Mouse (Mus musculus): Measurements from ENCODE around the gene Ak5. TPM values are rescaled to one million over a fixed set of nuclear protein-coding genes. Genes with fewer than 3 reads are reported as not detected.

The Ak5 gene
- polyA plus RNA-seq, 1 experiment: 3.3 TPM

DNA sequence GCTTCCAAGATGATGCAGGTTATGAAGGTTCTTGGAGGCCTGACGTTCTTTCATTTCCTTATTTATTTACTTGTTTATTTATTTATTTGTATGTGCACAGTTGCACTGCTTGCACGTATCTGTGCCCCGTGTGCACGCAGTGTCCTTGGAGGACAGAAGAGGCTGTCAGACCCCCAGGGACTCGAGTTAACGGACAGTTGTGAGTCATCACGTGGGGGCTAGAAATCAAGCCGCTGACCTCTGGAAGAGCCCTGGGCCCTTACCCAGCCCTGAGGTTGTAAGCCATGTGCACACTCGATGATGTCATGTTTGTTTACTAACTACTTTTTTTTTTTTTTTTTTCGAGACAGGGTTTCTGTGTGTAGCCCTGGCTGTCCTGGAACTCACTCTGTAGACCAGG, 197.8 kb downstream of the Ak5 start:
- no peaks in the 10 kb centered on the region for H3K27me3 ChIP-seq (replicated peaks; ENCODE audit: control insufficient read depth, insufficient read depth, low read length)
- H3K4me1 ChIP-seq (ENCODE audit: control insufficient read depth, insufficient read depth, low read length): no peaks in the 10 kb centered on the region
- H3K4me3 ChIP-seq (ENCODE audit: insufficient read depth, low read depth, low read length): no peak overlapping the region
- no peak for TF ChIP-seq CTCF (conservative IDR thresholded peaks at IDR 0.05; ENCODE audit: insufficient read depth, insufficient read length, low read depth, low read length)
- TF ChIP-seq POLR2A (IDR thresholded peaks at IDR 0.05; ENCODE audit: low read depth, low read length): no peak
- 73% methylated on average over 10 of the region's 10 CpGs for WGBS
- no peak overlapping the region for H3K27ac ChIP-seq (ENCODE audit: insufficient read depth, low read depth, low read length)
- DNase-seq: no peak
- no peaks in the 10 kb centered on the region for H3K36me3 ChIP-seq (ENCODE audit: control insufficient read depth, insufficient read depth, low read length)

DNA sequence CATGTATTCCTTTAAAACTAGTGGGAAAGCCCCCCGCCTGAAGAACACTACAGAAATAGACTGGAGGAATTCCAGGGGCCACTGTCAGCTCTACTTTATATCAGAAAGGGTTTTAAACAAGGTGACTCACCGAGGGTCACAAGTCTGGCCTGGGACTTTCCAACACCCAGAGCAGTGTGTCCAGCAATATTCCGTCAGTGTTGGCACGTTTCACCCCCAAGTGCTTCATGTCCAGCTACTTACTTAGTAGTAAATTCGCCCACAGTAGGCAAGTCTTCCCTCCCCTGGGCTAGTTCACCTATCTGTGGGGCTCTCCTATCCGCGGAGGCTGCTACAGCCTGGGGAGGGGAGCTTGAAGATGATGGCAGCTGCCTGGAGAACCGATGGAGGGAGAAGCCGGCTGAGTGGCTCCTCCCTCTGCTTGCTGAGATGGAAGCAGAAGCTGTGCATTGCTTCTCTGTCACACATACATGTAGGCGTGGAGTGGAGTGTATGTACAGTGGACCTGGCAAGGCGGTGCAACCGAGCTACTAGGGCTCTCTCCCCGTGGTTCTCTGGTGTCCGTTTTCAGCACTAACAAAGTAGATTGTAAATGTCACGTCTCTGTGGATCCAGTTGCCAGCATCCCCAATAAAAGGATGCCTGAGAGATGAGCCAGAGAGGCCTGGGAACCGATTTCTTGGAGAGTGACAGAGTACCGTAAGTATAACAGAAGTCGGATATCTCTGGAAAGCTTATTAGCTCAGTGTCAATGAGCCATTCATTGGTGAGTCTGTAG, 198.5 kb downstream of the Ak5 start:
- 50% methylated on average over 18 of the region's 18 CpGs for WGBS
- Histone ChIP-seq H3K27me3 (replicated peaks; ENCODE audit: control insufficient read depth, insufficient read depth, low read length) (no peaks in the 10 kb centered on the region), H3K36me3 (ENCODE audit: control insufficient read depth, insufficient read depth, low read length) (no peaks in the 10 kb centered on the region), H3K4me1 (ENCODE audit: control insufficient read depth, insufficient read depth, low read length) (no peaks in the 10 kb centered on the region), H3K4me3 (ENCODE audit: insufficient read depth, low read depth, low read length) (no peak overlapping the region), H3K27ac (ENCODE audit: insufficient read depth, low read depth, low read length) (no peak overlapping the region)
- DNase-seq: no peak
- no peak for TF ChIP-seq CTCF (conservative IDR thresholded peaks at IDR 0.05; ENCODE audit: insufficient read depth, insufficient read length, low read depth, low read length)
- no peak for TF ChIP-seq POLR2A (IDR thresholded peaks at IDR 0.05; ENCODE audit: low read depth, low read length)

DNA sequence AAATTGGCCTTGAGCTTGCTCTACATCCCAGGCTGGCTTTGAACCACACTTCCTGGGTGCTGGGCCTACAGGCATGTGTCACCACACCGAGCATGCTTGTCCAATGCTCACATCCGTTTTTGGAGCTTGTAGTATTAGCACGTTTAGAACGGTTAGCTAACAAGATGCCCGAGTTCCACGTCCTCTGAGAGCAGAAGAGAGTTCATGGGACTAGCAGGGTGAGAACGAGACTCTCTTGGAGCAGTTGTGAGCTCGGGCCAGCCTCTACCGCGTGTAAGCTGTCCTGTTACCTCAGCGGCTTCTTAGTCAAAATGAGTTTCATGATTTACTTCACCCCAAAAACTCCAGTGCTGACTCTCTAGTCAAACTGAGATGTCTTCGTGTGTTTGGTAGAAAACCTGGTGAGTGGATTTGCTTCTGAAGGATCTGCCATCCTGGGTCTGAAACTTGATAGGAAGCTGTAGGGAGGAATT, 199.6 kb downstream of the Ak5 start:
- no peaks in the 10 kb centered on the region for H3K36me3 ChIP-seq (ENCODE audit: control insufficient read depth, insufficient read depth, low read length)
- H3K4me3 ChIP-seq (ENCODE audit: insufficient read depth, low read depth, low read length): no peak overlapping the region
- WGBS: 63% methylated on average over 12 of the region's 12 CpGs
- no peak for TF ChIP-seq POLR2A (IDR thresholded peaks at IDR 0.05; ENCODE audit: low read depth, low read length)
- TF ChIP-seq CTCF (conservative IDR thresholded peaks at IDR 0.05; ENCODE audit: insufficient read depth, insufficient read length, low read depth, low read length): no peak
- no peak overlapping the region for H3K27ac ChIP-seq (ENCODE audit: insufficient read depth, low read depth, low read length)
- no peaks in the 10 kb centered on the region for H3K4me1 ChIP-seq (ENCODE audit: control insufficient read depth, insufficient read depth, low read length)
- no peak for DNase-seq
- no peaks in the 10 kb centered on the region for H3K27me3 ChIP-seq (replicated peaks; ENCODE audit: control insufficient read depth, insufficient read depth, low read length)

DNA sequence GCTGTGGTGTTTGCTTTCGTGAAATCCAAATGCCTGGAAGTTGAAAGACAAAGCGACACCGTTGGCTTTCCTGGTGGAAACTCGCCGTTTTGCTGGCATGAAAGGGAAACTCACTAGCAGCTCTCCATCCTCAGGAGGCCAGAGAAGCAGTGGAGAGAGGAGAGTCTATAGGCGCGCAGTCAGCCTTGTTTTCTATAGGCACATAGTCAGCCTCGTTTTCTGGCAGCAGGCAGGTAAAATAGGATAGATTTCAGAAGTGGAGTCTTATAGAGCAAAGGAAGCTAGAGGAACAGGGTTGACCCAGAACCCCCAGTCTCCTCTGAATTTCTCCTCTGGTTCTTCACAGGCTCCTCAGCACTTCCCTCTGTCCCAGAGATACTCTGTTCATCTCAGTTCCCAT, 200.1 kb downstream of the Ak5 start:
- DNase-seq: no peak
- no peak for TF ChIP-seq POLR2A (IDR thresholded peaks at IDR 0.05; ENCODE audit: low read depth, low read length)
- TF ChIP-seq CTCF (conservative IDR thresholded peaks at IDR 0.05; ENCODE audit: insufficient read depth, insufficient read length, low read depth, low read length): no peak
- H3K27ac ChIP-seq (ENCODE audit: insufficient read depth, low read depth, low read length): no peak overlapping the region
- H3K36me3 ChIP-seq (ENCODE audit: control insufficient read depth, insufficient read depth, low read length): no peaks in the 10 kb centered on the region
- H3K27me3 ChIP-seq (replicated peaks; ENCODE audit: control insufficient read depth, insufficient read depth, low read length): no peaks in the 10 kb centered on the region
- no peak overlapping the region for H3K4me3 ChIP-seq (ENCODE audit: insufficient read depth, low read depth, low read length)
- no peaks in the 10 kb centered on the region for H3K4me1 ChIP-seq (ENCODE audit: control insufficient read depth, insufficient read depth, low read length)
- 87% methylated on average over 8 of the region's 8 CpGs for WGBS

DNA sequence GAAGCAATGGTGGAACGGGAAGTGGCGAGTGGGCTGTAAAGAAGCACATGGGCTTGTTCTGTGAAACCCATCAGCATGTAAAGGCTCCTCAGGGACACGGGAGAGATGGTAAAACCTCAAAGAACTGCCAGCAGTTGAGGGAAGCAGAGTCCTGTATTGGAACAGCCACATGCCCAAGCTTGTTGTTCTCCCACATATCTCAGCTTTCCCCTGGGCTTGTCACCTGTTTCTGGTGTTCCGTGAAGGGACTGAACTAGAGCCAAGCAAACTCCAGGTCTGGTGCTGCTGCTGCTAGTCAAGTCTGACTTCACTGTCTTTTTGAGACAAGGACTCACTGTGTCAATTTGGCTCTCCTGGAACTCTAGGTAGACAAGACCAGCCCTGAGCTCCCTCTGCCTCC, 200.8 kb downstream of the Ak5 start:
- 85% methylated on average over 4 of the region's 4 CpGs for WGBS

DNA sequence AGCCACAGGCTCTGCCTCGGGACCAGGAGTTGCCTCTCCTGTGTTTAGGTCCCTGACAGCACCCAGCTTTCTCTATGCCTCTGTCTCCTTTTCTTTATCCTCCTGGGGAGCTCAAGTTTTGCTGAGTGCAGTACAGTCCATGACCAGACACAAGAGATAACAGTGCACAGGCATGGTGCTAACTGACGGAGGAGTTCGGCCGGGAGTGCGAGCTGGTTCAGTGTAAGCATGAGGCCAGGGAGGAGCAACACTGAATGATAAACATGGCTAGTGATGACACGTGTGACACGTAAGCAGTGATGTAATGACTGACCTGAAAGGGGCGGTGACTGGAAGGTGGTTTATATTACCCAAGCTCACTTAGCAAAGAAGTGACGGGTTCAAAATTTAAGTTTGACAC, 201.3 kb downstream of the Ak5 start:
- peaks cover 2% of the 10 kb centered on the region; the same call in 1 of the 2 replicates for H3K36me3 ChIP-seq (ENCODE audit: control insufficient read depth, insufficient read depth, low read length)
- H3K27me3 ChIP-seq (replicated peaks; ENCODE audit: control insufficient read depth, insufficient read depth, low read length): no peaks in the 10 kb centered on the region
- H3K4me3 ChIP-seq (ENCODE audit: insufficient read depth, low read depth, low read length): no peak overlapping the region
- no peak for DNase-seq
- TF ChIP-seq POLR2A (IDR thresholded peaks at IDR 0.05; ENCODE audit: low read depth, low read length) (no peak), CTCF (conservative IDR thresholded peaks at IDR 0.05; ENCODE audit: insufficient read depth, insufficient read length, low read depth, low read length) (no peak)
- WGBS: 91% methylated on average over 9 of the region's 9 CpGs
- H3K4me1 ChIP-seq (ENCODE audit: control insufficient read depth, insufficient read depth, low read length): no peaks in the 10 kb centered on the region
- no peak overlapping the region for H3K27ac ChIP-seq (ENCODE audit: insufficient read depth, low read depth, low read length)

More for the DNA sequence above, 200.8 kb downstream of the Ak5 start:
- Histone ChIP-seq H3K27me3 (replicated peaks; ENCODE audit: control insufficient read depth, insufficient read depth, low read length) (no peaks in the 10 kb centered on the region), H3K4me1 (ENCODE audit: control insufficient read depth, insufficient read depth, low read length) (no peaks in the 10 kb centered on the region), H3K27ac (ENCODE audit: insufficient read depth, low read depth, low read length) (no peak overlapping the region), H3K4me3 (ENCODE audit: insufficient read depth, low read depth, low read length) (no peak overlapping the region), H3K36me3 (ENCODE audit: control insufficient read depth, insufficient read depth, low read length) (peaks cover 2% of the 10 kb centered on the region; the same call in 1 of the 2 replicates)
- TF ChIP-seq CTCF (conservative IDR thresholded peaks at IDR 0.05; ENCODE audit: insufficient read depth, insufficient read length, low read depth, low read length) (no peak), POLR2A (IDR thresholded peaks at IDR 0.05; ENCODE audit: low read depth, low read length) (no peak)
- DNase-seq: no peak

DNA sequence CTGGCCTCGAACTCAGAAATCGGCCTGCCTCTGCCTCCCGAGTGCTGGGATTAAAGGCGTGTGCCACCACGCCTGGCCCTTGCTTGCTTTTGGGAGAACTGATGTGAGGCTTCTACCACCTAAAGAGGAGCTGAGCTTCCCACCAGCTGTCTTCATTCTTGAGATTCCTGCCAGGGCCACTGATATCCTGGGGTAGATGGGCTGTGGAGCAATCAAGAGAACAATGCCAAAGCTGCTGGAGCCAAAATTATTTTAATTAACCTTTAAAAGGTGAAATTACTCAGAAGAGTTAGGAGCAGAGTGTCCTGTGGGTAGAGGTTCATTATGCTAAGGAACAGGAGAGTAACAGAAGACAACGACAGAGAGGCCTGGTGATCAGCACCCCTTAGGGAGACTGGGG, 202.8 kb downstream of the Ak5 start:
- Histone ChIP-seq H3K36me3 (ENCODE audit: control insufficient read depth, insufficient read depth, low read length) (peaks cover 2% of the 10 kb centered on the region; the same call in 1 of the 2 replicates), H3K27ac (ENCODE audit: insufficient read depth, low read depth, low read length) (no peak overlapping the region), H3K4me1 (ENCODE audit: control insufficient read depth, insufficient read depth, low read length) (no peaks in the 10 kb centered on the region; the same call in 1 of the 2 replicates), H3K4me3 (ENCODE audit: insufficient read depth, low read depth, low read length) (no peak overlapping the region), H3K27me3 (replicated peaks; ENCODE audit: control insufficient read depth, insufficient read depth, low read length) (no peaks in the 10 kb centered on the region)
- no peak for DNase-seq
- 90% methylated on average over 6 of the region's 6 CpGs for WGBS
- no peak for TF ChIP-seq CTCF (conservative IDR thresholded peaks at IDR 0.05; ENCODE audit: insufficient read depth, insufficient read length, low read depth, low read length)
- no peak for TF ChIP-seq POLR2A (IDR thresholded peaks at IDR 0.05; ENCODE audit: low read depth, low read length)
